In genomic region chr11:121515996-121516395, GRCm38 (mm10) we compare ENCODE assay signal across 27 mouse cellular contexts. TPM values are rescaled to one million over a fixed set of nuclear protein-coding genes. Genes with fewer than 3 reads are reported as not detected.
DNase-seq lines count a peak whose midpoint lies in the region; ATAC-seq lines count a peak whose summit lies in the region.
"Had no signal": no experiment of that assay in that cellular context is flagged by ENCODE, and none has a peak within 500 bp of the region (broad histone marks: within the 10 kb centered on the region; RNA-seq: fewer than 3 reads in every experiment).

No protein-coding gene starts in this region.

- H3K4me2 ChIP-seq in embryonic facial prominence, embryonic 13.5 days = 0 out of 2 replicates have a peak overlapping the region, but pooled peaks have one; percentile 1
- no peak overlapping the region for H3K4me2 ChIP-seq in midbrain, embryonic 11.5 days
- H3K4me2 ChIP-seq in midbrain, embryonic 13.5 days (replicated peaks) = no peak overlapping the region
- H3K4me2 ChIP-seq: heart, embryonic 11.5 days; hindbrain, embryonic 15.5 days; liver, embryonic 12.5 days had no signal

- H3K4me1 ChIP-seq in embryonic facial prominence, embryonic 13.5 days = peaks cover 19% of the 10 kb centered on the region
- H3K4me1 ChIP-seq in embryonic facial prominence, embryonic 10.5 days = peaks cover 14% of the 10 kb centered on the region
- H3K4me1 ChIP-seq in midbrain, embryonic 11.5 days (ENCODE audit: control insufficient read depth, insufficient read depth, low read length) = no peaks in the 10 kb centered on the region
- H3K4me1 ChIP-seq in midbrain, embryonic 13.5 days (replicated peaks) = peaks cover 12% of the 10 kb centered on the region; the same call in 1 of the 2 replicates

- DNase-seq in embryonic facial prominence, embryonic 10.5 days (ENCODE audit: low spot score) = no peak
- DNase-seq in midbrain, embryonic 11.5 days (ENCODE audit: low spot score, missing footprints) = peak; percentile 64
- no peak for DNase-seq in thymus, postnatal 14 days
- DNase-seq in left cerebral cortex, postnatal 36 days (ENCODE audit: low spot score in 2 of 2) = no peak
- DNase-seq: adrenal gland, postnatal 14 days; cerebellum, adult 2 months; cerebellum, postnatal 25 days; embryo, embryonic 11 days; gastrocnemius, adult 2 months; heart, adult 11 months; kidney, adult 9 months; kidney, postnatal 14 days; layer of hippocampus, postnatal 36 days; lung, adult 2 months; lung, postnatal 14 days; right cerebral cortex, adult 18-20 months; thymus, postnatal 25 days had no signal

- H3K27me3 ChIP-seq in embryonic facial prominence, embryonic 13.5 days = no peaks in the 10 kb centered on the region
- H3K27me3 ChIP-seq in embryonic facial prominence, embryonic 10.5 days (replicated peaks; ENCODE audit: low read depth, poor library complexity, severe bottlenecking) = no peaks in the 10 kb centered on the region
- no peaks in the 10 kb centered on the region for H3K27me3 ChIP-seq in midbrain, embryonic 11.5 days (ENCODE audit: control insufficient read depth, insufficient read depth, low read length)
- no peaks in the 10 kb centered on the region for H3K27me3 ChIP-seq in midbrain, embryonic 13.5 days
- H3K27me3 ChIP-seq: hindbrain, embryonic 15.5 days; liver, embryonic 12.5 days had no signal

- no peak overlapping the region for H3K9ac ChIP-seq in embryonic facial prominence, embryonic 13.5 days
- no peak overlapping the region for H3K9ac ChIP-seq in midbrain, embryonic 11.5 days (ENCODE audit: low read length)
- no peak overlapping the region for H3K9ac ChIP-seq in midbrain, embryonic 13.5 days (replicated peaks)
- H3K9ac ChIP-seq: hindbrain, embryonic 15.5 days; liver, embryonic 12.5 days had no signal

- H3K27ac ChIP-seq in embryonic facial prominence, embryonic 13.5 days = no peak overlapping the region; the same call in 1 of the 2 replicates
- H3K27ac ChIP-seq in embryonic facial prominence, embryonic 10.5 days (replicated peaks) = no peak overlapping the region
- H3K27ac ChIP-seq in midbrain, embryonic 11.5 days (ENCODE audit: low read depth, low read length) = no peak overlapping the region
- no peak overlapping the region for H3K27ac ChIP-seq in midbrain, embryonic 13.5 days
- H3K27ac ChIP-seq: gastrocnemius, adult 2 months; hindbrain, embryonic 15.5 days; liver, embryonic 12.5 days had no signal

- no peaks in the 10 kb centered on the region for H3K9me3 ChIP-seq in embryonic facial prominence, embryonic 13.5 days
- H3K9me3 ChIP-seq in embryonic facial prominence, embryonic 10.5 days = no peaks in the 10 kb centered on the region
- H3K9me3 ChIP-seq in midbrain, embryonic 11.5 days (ENCODE audit: control insufficient read depth, low read length) = no peaks in the 10 kb centered on the region
- H3K9me3 ChIP-seq in midbrain, embryonic 13.5 days = no peaks in the 10 kb centered on the region
- H3K9me3 ChIP-seq: hindbrain, embryonic 15.5 days; liver, embryonic 12.5 days had no signal

- H3K36me3 ChIP-seq in embryonic facial prominence, embryonic 13.5 days = peaks cover 5% of the 10 kb centered on the region; the same call in 1 of the 2 replicates
- H3K36me3 ChIP-seq in embryonic facial prominence, embryonic 10.5 days (replicated peaks) = 0 out of 2 replicates have a peak, but pooled peaks cover 8% of the 10 kb centered on the region
- no peaks in the 10 kb centered on the region for H3K36me3 ChIP-seq in midbrain, embryonic 11.5 days (ENCODE audit: control insufficient read depth, insufficient read depth, low read length)
- peaks cover 8% of the 10 kb centered on the region; the same call in 1 of the 2 replicates for H3K36me3 ChIP-seq in midbrain, embryonic 13.5 days
- H3K36me3 ChIP-seq: hindbrain, embryonic 15.5 days had no signal

- H3K4me3 ChIP-seq in embryonic facial prominence, embryonic 13.5 days = no peak overlapping the region
- H3K4me3 ChIP-seq in embryonic facial prominence, embryonic 10.5 days = no peak overlapping the region
- H3K4me3 ChIP-seq in midbrain, embryonic 11.5 days (ENCODE audit: low read depth, low read length) = no peak overlapping the region
- no peak overlapping the region for H3K4me3 ChIP-seq in midbrain, embryonic 13.5 days (replicated peaks)
- H3K4me3 ChIP-seq: gastrocnemius, adult 2 months; hindbrain, embryonic 15.5 days; liver, embryonic 12.5 days had no signal

- no peak for ATAC-seq in embryonic facial prominence, embryonic 13.5 days (ENCODE audit: insufficient number of reproducible peaks, insufficient read depth, low FRiP score, low TSS enrichment, low read depth)
- ATAC-seq in midbrain, embryonic 11.5 days (ENCODE audit: low FRiP score) = no peak
- ATAC-seq in midbrain, embryonic 13.5 days = no peak
- peak; percentile 40 for ATAC-seq in granulocyte monocyte progenitor cell, adult 5-6 weeks (replicated peaks; ENCODE audit: poor library complexity, severe bottlenecking)
- 0 out of 2 replicates have a peak, but pooled peaks have one; percentile 11 for ATAC-seq in neutrophil, adult 5-6 weeks (ENCODE audit: extremely low read depth, insufficient number of reproducible peaks, low FRiP score, poor library complexity, severe bottlenecking)
- ATAC-seq: liver, embryonic 12.5 days; midbrain, embryonic 16.5 days had no signal

- intact Hi-C loops in left cerebral cortex, postnatal 36 days (cut with DNase I) = no loop called here

- WGBS in embryonic facial prominence, embryonic 13.5 days = 72% methylated on average over 9 of the region's 9 CpGs
- 77% methylated on average over 9 of the region's 9 CpGs for WGBS in embryonic facial prominence, embryonic 10.5 days
- 94% methylated on average over 9 of the region's 9 CpGs for WGBS in midbrain, embryonic 11.5 days
- 92% methylated on average over 9 of the region's 9 CpGs for WGBS in midbrain, embryonic 13.5 days

RNA-seq across cellular contexts. Expression of gene Zfp750, which starts 3.1 kb away (rescaled TPM):
- 8.4 and 9.1 TPM in 2 replicates for polyA plus RNA-seq in embryonic facial prominence, embryonic 13.5 days (2015; fragmentation: Nextera tagmentation; extraction: Ambion mirVana)
- polyA plus RNA-seq in embryonic facial prominence, embryonic 10.5 days (2016; fragmentation: Nextera tagmentation; extraction: Ambion mirVana) = 0.73 and 0.91 TPM in 2 replicates
- polyA plus RNA-seq in midbrain, embryonic 11.5 days (2014; fragmentation: Nextera tagmentation; extraction: Ambion mirVana) = 0.17 and 0.20 TPM in 2 replicates
- 0.27 and 0.57 TPM in 2 replicates for polyA plus RNA-seq in midbrain, embryonic 13.5 days (2015; fragmentation: Nextera tagmentation; extraction: Ambion mirVana)
- 0.52 TPM in 1 of 2 replicates, not detected in the other for total RNA-seq in granulocyte monocyte progenitor cell, adult 5-6 weeks (2014; fragmentation: Nextera tagmentation)
- total RNA-seq in granulocyte monocyte progenitor cell, adult 5-6 weeks (2017) = 0.04 and 0.21 TPM in 2 replicates
- total RNA-seq in neutrophil, adult 5-6 weeks (2017) = not detected in 2 replicates
- total RNA-seq in left cerebral cortex, postnatal 36 days (2021) = under 1 TPM in 1 of 2 experiments, not detected in 1; 0.10 TPM
- total RNA-seq: hematopoietic stem cell, adult 5-6 weeks; left cerebral cortex, postnatal 10 days had no signal

Comparison
In these comparisons a context has a peak if more than half of its experiments do, and no peak if none do; other contexts are left out.
1. ATAC-seq: peak in granulocyte monocyte progenitor cell, adult 5-6 weeks (single experiment) and neutrophil, adult 5-6 weeks (single experiment); none in embryonic facial prominence, embryonic 13.5 days (single experiment), midbrain, embryonic 11.5 days (single experiment) and midbrain, embryonic 13.5 days (single experiment).